In the genomic region with DNA sequence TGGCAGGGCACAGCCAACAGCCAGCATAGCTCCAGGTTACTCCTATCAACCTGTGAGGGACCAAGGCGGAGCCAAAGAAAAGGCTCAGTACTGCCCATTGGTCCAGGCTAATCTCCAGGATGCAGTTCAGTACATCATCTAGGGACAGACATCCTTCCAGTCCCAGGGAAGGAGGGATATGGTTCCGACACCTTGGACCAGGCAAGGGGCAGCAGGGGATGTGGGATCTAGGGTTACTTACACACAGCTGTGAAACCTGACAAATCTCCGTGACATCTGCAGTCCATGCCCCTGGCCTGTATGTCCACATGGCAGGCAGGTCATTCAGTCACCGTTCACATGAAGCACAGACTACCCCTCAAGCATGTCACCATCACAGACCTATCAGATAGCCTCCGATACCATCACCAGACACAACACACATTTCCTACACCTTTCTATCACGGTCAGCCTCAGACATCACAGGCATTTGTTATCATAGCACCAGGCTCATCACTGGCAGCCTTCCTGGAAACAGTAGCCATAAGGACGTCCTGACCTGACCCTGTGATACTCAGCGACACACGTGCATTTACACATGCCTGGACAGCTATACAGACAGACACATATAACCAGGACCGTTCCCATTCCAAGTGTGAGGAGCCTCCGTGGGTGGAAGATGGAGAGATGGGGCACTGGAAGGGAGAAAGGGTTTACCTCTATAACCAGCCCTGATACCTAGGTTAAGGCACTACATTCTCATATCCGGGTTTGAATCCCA, we compare ENCODE assay signal across 8 mouse cellular contexts. TPM values are rescaled to one million over a fixed set of nuclear protein-coding genes. Genes with fewer than 3 reads are reported as not detected.
DNase-seq lines count a peak whose midpoint lies in the region; ATAC-seq and TF ChIP-seq lines count a peak whose summit lies in the region.
"Had no signal": no experiment of that assay in that cellular context is flagged by ENCODE, and none has a peak within 500 bp of the region (broad histone marks: within the 10 kb centered on the region; RNA-seq: fewer than 3 reads in every experiment).

No protein-coding gene starts in this region.

- peak overlapping the region; percentile 96 for H3K9ac ChIP-seq in heart, embryonic 16.5 days (ENCODE audit: low read length)
- H3K9ac ChIP-seq in liver, postnatal 0 days (replicated peaks), result peak overlapping the region; percentile 86; the same call in 1 of the 2 replicates

- no peak overlapping the region for H3K27ac ChIP-seq in bone marrow, adult 2 months (ENCODE audit: control insufficient read depth, insufficient read depth, low read depth, low read length, poor library complexity)
- H3K27ac ChIP-seq in heart, embryonic 16.5 days (ENCODE audit: low read length), result no peak overlapping the region; the same call in 1 of the 2 replicates
- no peak overlapping the region for H3K27ac ChIP-seq in liver, postnatal 0 days (ENCODE audit: low read depth)

- TF ChIP-seq CTCF in E14TG2a.4 (conservative IDR thresholded peaks at IDR 0.05; ENCODE audit: low read length), result no peak
- no peak; the same call in 1 of the 2 replicates for TF ChIP-seq CTCF in bone marrow, adult 2 months (IDR thresholded peaks at IDR 0.05; ENCODE audit: control insufficient read depth, insufficient read depth, low read length)
- TF ChIP-seq CTCF in liver, postnatal 0 days (IDR thresholded peaks at IDR 0.05; ENCODE audit: low read depth), result no peak

- H3K4me2 ChIP-seq in heart, embryonic 16.5 days (ENCODE audit: low read depth, low read length), result peak overlapping the region; percentile 70
- H3K4me2 ChIP-seq in liver, postnatal 0 days (ENCODE audit: low read depth, low read length), result peak overlapping the region; percentile 100

- peaks cover 16% of the 10 kb centered on the region for H3K36me3 ChIP-seq in E14TG2a.4 (ENCODE audit: insufficient read depth, low read length)
- H3K36me3 ChIP-seq in heart, embryonic 16.5 days (ENCODE audit: control insufficient read depth, insufficient read depth), result peaks cover 6% of the 10 kb centered on the region; the same call in 1 of the 2 replicates
- H3K36me3 ChIP-seq in liver, postnatal 0 days (replicated peaks; ENCODE audit: insufficient read depth, low read length), result no peaks in the 10 kb centered on the region

- peak overlapping the region; percentile 94 for H3K4me3 ChIP-seq in E14TG2a.4 (replicated peaks; ENCODE audit: low read length)
- peak overlapping the region; percentile 78 for H3K4me3 ChIP-seq in bone marrow, adult 2 months (replicated peaks; ENCODE audit: control insufficient read depth, low read depth, low read length)
- H3K4me3 ChIP-seq in heart, embryonic 16.5 days (ENCODE audit: low read length), result peak overlapping the region; percentile 86
- peak overlapping the region; percentile 78 for H3K4me3 ChIP-seq in liver, postnatal 0 days (ENCODE audit: low read depth, low read length)

- 72% methylated on average over 12 of the region's 12 CpGs for WGBS in bone marrow, adult 2 months
- WGBS in heart, embryonic 16.5 days, result 37% methylated on average over 12 of the region's 12 CpGs
- 59% methylated on average over 12 of the region's 12 CpGs for WGBS in liver, postnatal 0 days (ENCODE audit: insufficient replicate concordance)

- no peak for DNase-seq in liver, postnatal 0 days
- no peak for DNase-seq in adrenal gland, postnatal 36 days
- DNase-seq in layer of hippocampus, adult 18-20 months (ENCODE audit: low spot score in 2 of 2), result no peak
- no peak for DNase-seq in embryo, embryonic 11 days
- DNase-seq: cerebellum, adult 9-10 months had no signal

- no peaks in the 10 kb centered on the region for H3K9me3 ChIP-seq in E14TG2a.4 (ENCODE audit: low read length)
- H3K9me3 ChIP-seq in heart, embryonic 16.5 days (replicated peaks; ENCODE audit: control insufficient read depth, low read length), result no peaks in the 10 kb centered on the region
- H3K9me3 ChIP-seq in liver, postnatal 0 days (ENCODE audit: low read length), result no peaks in the 10 kb centered on the region

- peaks cover 89% of the 10 kb centered on the region for H3K4me1 ChIP-seq in E14TG2a.4 (replicated peaks; ENCODE audit: low read depth, low read length)
- H3K4me1 ChIP-seq in bone marrow, adult 2 months (ENCODE audit: control insufficient read depth, insufficient read depth, low read length), result peaks cover 2% of the 10 kb centered on the region; the same call in 1 of the 2 replicates
- peaks cover 48% of the 10 kb centered on the region for H3K4me1 ChIP-seq in heart, embryonic 16.5 days (ENCODE audit: control insufficient read depth, insufficient read depth, low read length)
- H3K4me1 ChIP-seq in liver, postnatal 0 days (ENCODE audit: insufficient read depth), result peaks cover 33% of the 10 kb centered on the region

- TF ChIP-seq EP300 in liver, postnatal 0 days (IDR thresholded peaks at IDR 0.05; ENCODE audit: low read depth), result no peak

- no peak for TF ChIP-seq POLR2A in bone marrow, adult 2 months (IDR thresholded peaks at IDR 0.05; ENCODE audit: borderline replicate concordance, control insufficient read depth, low read depth, low read length)

- no peak for ATAC-seq in heart, embryonic 16.5 days (replicated peaks; ENCODE audit: extremely low read depth, insufficient read depth, low FRiP score)
- ATAC-seq in liver, postnatal 0 days, result no peak

- peaks cover 6% of the 10 kb centered on the region; the same call in 1 of the 2 replicates for H3K27me3 ChIP-seq in E14TG2a.4 (ENCODE audit: insufficient read depth, low read length)
- no peaks in the 10 kb centered on the region for H3K27me3 ChIP-seq in heart, embryonic 16.5 days (ENCODE audit: control insufficient read depth, insufficient read depth, low read length)
- 0 out of 2 replicates have a peak, but pooled peaks cover 3% of the 10 kb centered on the region for H3K27me3 ChIP-seq in liver, postnatal 0 days (ENCODE audit: insufficient read depth, low read length)

RNA-seq across cellular contexts. Expression of a gene that starts 1.2 kb away (rescaled TPM):
- 15.9 and 21.3 TPM in 2 replicates for polyA plus RNA-seq in bone marrow, adult 2 months (2011; ENCODE audit: insufficient read depth, insufficient read length, low replicate concordance, missing spikeins)
- polyA plus RNA-seq in heart, embryonic 16.5 days (2015; fragmentation: Nextera tagmentation; extraction: Ambion mirVana), result 38.5 and 43.1 TPM in 2 replicates
- polyA plus RNA-seq in liver, postnatal 0 days (2015; fragmentation: Nextera tagmentation; extraction: Ambion mirVana), result 5.1 and 5.2 TPM in 2 replicates
- 10 to 100 TPM; 43.9 to 58.9 TPM for total RNA-seq in adrenal gland, postnatal 36 days (2021)
- total RNA-seq in layer of hippocampus, adult 18-20 months (2021), result 10 to 100 TPM; 18.6 to 20.8 TPM

RNA-seq across cellular contexts. Expression of a gene that starts 14.5 kb away (rescaled TPM):
- polyA plus RNA-seq in bone marrow, adult 2 months (2011; ENCODE audit: insufficient read depth, insufficient read length, low replicate concordance, missing spikeins), result not detected in 2 replicates
- not detected in 2 replicates for polyA plus RNA-seq in heart, embryonic 16.5 days (2015; fragmentation: Nextera tagmentation; extraction: Ambion mirVana)
- polyA plus RNA-seq in liver, postnatal 0 days (2015; fragmentation: Nextera tagmentation; extraction: Ambion mirVana), result not detected in 2 replicates
- total RNA-seq in adrenal gland, postnatal 36 days (2021), result not detected
- not detected for total RNA-seq in layer of hippocampus, adult 18-20 months (2021)

RNA-seq across cellular contexts. Expression of a gene that starts 21.5 kb away (rescaled TPM):
- polyA plus RNA-seq in bone marrow, adult 2 months (2011; ENCODE audit: insufficient read depth, insufficient read length, low replicate concordance, missing spikeins), result 4.6 and 15.5 TPM in 2 replicates
- 1.3 and 1.7 TPM in 2 replicates for polyA plus RNA-seq in heart, embryonic 16.5 days (2015; fragmentation: Nextera tagmentation; extraction: Ambion mirVana)
- polyA plus RNA-seq in liver, postnatal 0 days (2015; fragmentation: Nextera tagmentation; extraction: Ambion mirVana), result 322 and 346 TPM in 2 replicates
- total RNA-seq in adrenal gland, postnatal 36 days (2021), result 1 to 10 TPM; 1.3 to 1.9 TPM
- 10 to 100 TPM; 31.7 to 38.4 TPM for total RNA-seq in layer of hippocampus, adult 18-20 months (2021)

RNA-seq across cellular contexts. Expression of a gene that starts 26.4 kb away (rescaled TPM):
- polyA plus RNA-seq in bone marrow, adult 2 months (2011; ENCODE audit: insufficient read depth, insufficient read length, low replicate concordance, missing spikeins), result 88.5 and 149 TPM in 2 replicates
- polyA plus RNA-seq in heart, embryonic 16.5 days (2015; fragmentation: Nextera tagmentation; extraction: Ambion mirVana), result 89.4 and 112 TPM in 2 replicates
- polyA plus RNA-seq in liver, postnatal 0 days (2015; fragmentation: Nextera tagmentation; extraction: Ambion mirVana), result 57.1 and 62.0 TPM in 2 replicates
- 10 to 100 TPM; 68.1 to 87.1 TPM for total RNA-seq in adrenal gland, postnatal 36 days (2021)
- 10 to 100 TPM; 62.5 to 74.3 TPM for total RNA-seq in layer of hippocampus, adult 18-20 months (2021)

RNA-seq across cellular contexts. Expression of a gene that starts 26.5 kb away (rescaled TPM):
- 13.5 and 17.1 TPM in 2 replicates for polyA plus RNA-seq in bone marrow, adult 2 months (2011; ENCODE audit: insufficient read depth, insufficient read length, low replicate concordance, missing spikeins)
- 14.4 and 15.5 TPM in 2 replicates for polyA plus RNA-seq in heart, embryonic 16.5 days (2015; fragmentation: Nextera tagmentation; extraction: Ambion mirVana)
- 8.2 and 9.5 TPM in 2 replicates for polyA plus RNA-seq in liver, postnatal 0 days (2015; fragmentation: Nextera tagmentation; extraction: Ambion mirVana)
- 10 to 100 TPM; 16.0 to 19.3 TPM for total RNA-seq in adrenal gland, postnatal 36 days (2021)
- total RNA-seq in layer of hippocampus, adult 18-20 months (2021), result 10 to 100 TPM; 15.6 to 16.2 TPM

Comparison
In these comparisons a context has a peak if more than half of its experiments do, and no peak if none do; other contexts are left out.
1. RNA of a gene that starts 21.5 kb away (polyA plus RNA-seq): 322 to 346 TPM in liver, postnatal 0 days; 4.6 to 15.5 TPM in bone marrow, adult 2 months and 1.3 to 1.7 TPM in heart, embryonic 16.5 days; every median in the first group is over 10 times any median in the second.
2. Peak in every context shown above with its lines, with median percentiles within 50 percentile points of each other: H3K4me3 ChIP-seq.